Mouse (Mus musculus) cerebellum, adult (tissue): ENCODE results near the gene Hsd11b2.

Experiments used
- ATAC-seq: cut with Nextera tagmentation; 2 replicates; pipeline ENCODE4 v1.9.2; 2017; ENCODE audit warnings: mild to moderate bottlenecking, moderate library complexity, mixed read lengths; ENCODE audit not compliant: insufficient number of reproducible peaks, low FRiP score, low TSS enrichment

Hsd11b2 gene

DNA sequence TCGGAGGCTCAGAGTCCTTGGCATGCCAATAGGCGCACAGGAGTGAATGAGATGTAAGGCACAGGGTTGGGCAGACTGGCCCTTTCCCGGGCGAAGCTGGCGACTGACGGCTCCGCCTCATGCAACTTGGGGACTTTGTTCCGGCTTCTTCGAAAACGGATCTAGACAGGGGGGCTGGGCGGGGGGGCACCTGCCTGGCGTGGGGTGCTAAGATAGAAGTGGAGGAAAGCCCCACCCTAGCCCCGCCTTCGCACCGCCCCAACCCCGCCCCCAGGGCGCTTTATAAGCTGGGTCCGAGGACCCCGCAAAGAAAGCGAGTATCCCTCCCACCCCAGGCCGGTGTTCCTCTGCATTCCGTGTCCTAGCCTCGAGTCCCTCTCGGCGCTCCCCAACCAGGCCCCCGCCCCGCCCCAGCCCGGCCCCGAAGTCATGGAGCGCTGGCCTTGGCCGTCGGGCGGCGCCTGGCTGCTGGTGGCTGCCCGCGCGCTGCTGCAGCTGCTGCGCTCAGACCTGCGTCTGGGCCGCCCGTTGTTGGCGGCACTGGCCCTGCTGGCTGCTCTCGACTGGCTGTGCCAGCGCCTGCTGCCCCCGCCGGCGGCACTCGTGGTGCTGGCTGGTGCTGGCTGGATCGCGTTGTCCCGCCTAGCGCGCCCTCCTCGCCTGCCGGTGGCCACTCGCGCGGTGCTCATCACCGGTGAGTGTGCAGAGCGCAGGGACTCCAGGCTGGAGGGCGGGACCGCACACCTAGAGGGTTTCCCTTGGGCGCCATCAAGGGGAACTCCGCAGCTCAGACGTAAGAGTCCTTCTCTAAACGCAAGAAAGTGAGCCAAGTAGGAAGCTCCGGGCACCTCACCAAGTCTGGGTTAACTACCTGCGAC is at the start of gene Hsd11b2:
TSS of gene Hsd11b2 (plus strand) at position 320 of the 878 bp plus-strand sequence.
- ATAC-seq = no peak

DNA sequence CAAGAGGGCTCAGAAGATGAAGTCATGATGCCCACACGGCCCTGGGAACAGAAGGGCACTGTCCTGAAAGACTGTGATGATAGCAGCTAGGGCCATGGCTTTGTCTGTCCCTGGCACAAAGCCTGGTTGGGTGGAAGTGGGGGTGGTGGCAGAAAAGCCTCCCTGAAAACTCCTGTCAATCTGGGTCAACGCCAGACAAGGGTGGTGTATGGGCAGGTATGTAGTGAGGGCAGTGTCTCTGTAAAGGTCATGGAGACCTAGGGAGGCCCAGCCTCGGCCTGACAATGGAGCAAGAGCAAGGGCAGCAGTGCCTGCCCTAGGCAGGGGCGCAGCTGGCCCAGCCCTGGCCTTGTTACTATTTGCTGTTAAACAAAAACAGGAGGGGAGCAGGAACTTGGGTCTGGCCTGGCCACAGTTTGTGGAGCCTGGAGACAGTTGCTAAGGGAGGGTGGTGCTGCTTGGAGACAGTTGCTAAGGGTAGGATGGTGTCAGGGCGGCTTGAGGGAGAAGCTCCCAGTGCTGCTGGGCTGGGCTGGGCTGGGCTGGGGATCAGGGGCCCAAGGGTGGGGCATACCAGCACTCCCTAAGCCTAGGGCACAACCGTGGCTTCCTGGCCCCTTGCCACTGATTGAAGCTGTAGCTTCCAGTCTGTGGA is 49.4 kb upstream of the Hsd11b2 start:
- ATAC-seq = no peak

DNA sequence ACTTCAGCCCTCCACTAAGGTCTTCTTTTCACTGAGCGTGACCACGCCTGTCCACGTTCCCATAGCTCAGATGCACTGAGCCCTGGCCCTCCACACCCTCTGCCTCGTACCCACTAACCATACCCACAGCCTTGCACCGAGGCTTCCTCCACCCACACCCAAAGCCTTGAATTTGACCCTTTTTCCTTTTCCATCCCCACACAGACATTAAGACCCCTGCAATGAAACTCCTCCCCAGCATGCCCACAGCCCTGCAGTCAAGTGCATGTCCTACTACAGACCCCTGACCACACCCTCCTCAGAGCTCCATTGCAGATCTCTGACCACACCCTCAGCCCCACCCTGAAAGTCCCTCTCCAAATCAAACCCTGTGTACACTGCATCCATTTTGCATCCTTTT is 48.7 kb upstream of the Hsd11b2 start:
- ATAC-seq = no peak

DNA sequence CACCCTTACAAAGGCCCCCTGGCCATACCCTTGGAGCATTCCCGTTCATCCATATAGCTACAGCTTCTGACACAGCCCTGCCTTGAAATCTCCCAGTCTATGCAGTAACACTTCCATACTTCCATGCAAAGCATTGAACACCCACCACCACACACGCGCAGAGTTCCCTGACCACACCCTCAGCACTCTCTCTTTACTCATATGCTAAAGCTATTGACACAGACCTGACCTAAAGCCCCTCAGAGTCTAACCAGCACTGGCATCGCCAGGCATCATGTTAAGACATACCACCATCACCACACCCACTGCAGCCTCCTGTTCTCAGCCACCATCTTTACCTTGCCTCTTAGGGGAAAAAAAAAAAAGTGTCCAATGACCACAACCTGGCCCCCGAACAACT is 48.3 kb upstream of the Hsd11b2 start:
- no peak for ATAC-seq

DNA sequence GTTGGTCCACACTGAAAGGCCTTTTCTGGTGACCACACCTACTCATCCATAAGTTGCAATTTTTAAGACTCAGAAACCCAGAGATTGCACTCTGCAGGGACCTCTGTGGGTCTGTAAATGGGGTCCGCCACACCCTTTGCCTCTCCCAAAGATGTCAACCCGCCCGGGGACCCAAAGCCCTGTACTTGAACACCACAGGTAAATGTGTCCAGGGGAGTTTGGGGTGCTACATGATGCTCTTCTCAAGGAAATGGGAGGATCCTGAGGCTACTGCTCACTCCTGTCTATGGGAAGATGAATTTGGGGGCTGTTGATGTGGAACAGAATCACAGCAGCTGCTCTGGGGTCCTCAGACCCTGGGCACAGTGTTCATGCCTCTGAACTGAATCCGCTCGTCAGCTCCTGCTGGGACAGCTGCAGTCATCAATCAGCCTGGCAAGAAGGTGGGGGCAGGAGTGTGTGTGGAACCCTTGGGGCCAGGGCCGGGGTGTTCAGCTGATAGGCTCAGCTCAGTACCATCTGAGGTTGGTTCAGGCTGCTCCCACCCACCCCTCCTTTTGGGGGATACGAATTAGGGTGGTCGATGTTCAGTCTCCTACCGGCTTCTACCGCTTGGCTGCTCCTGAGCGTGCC is 47.8 kb upstream of the Hsd11b2 start:
- no peak; the same call in 1 of the 2 replicates for ATAC-seq

DNA sequence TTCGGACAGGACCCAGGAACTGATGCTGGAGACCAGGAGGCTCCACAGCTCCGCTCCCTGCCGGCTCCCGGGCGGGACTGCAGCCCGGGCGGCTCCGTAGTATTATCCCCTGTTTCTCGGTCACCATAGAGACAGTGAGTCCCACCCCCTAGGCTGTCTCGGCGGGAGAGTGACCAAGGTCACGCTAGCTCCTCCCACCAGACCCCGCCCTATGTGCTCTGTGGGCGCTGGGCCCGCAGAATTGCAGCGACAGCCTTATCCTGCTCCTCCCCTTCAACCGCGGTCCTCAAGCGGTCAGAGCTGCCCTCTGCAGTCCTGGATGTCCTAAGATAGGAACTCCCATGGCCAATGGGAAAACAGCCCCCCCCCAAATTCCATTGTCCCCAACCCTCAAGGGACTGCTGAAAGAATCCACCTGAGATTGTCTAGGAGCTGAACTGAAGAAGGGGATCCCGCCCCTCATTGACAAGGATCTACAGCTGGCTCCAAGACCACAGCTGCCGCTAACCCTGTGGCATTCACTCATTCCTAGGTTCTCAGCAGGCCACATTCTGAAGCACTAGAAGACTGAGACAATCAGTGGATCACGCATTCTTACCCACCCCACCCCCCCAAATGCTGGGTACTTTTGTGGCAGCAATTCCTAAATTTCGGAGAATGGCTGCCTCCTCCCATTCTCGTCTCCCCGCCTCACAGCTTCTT is 47.1 kb upstream of the Hsd11b2 start, which contains the start of gene Tppp3:
TSS of gene Tppp3 (minus strand) at position 213 of the 702 bp plus-strand sequence.
- peak; percentile 53 for ATAC-seq

DNA sequence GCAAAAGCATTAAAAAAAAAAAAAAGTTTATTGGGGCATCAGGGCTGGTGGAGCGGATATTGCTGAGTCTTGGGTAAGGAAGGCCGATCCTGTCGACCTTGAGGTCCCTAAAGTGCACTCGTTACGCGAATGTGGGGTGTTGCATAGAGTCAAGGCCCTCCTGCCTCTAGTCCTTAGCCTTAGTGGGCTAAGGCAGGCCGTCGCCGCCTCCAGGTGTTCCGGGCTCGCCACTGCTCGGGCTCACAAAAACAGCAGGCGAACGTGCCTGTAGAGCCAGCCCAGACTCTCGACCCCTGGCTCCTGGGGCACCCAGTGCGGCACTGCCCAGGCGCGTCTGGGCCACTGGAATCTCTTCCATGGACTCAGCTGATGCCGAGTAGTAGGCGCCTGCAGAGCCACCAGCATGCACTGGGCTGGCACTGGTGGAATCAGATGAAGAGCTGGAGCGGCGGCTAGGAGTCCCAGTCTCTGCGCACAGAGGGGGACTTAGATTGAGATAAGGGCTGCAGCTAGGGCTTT is 46.1 kb upstream of the Hsd11b2 start:
- ATAC-seq = no peak

DNA sequence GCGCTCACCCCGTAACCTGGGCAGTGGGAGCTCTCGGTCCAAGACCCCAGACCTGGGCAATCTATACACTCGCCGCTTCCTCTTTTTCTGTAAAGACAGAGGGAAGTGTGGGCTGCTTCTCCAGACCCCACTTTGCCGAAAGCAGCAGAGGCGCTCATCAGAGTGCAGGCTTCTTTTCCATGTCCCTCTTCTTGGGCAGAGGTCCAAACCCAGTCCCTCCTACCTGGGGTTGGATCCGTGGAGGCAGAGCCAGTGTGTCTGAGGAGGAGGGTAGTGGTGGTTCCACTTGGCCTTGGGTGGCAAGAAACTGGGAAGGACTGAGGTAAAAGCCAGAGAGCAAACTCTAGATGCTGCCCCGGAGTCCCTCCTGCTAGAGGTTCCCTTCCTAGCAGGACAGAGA is 45.6 kb upstream of the Hsd11b2 start:
- ATAC-seq = no peak

DNA sequence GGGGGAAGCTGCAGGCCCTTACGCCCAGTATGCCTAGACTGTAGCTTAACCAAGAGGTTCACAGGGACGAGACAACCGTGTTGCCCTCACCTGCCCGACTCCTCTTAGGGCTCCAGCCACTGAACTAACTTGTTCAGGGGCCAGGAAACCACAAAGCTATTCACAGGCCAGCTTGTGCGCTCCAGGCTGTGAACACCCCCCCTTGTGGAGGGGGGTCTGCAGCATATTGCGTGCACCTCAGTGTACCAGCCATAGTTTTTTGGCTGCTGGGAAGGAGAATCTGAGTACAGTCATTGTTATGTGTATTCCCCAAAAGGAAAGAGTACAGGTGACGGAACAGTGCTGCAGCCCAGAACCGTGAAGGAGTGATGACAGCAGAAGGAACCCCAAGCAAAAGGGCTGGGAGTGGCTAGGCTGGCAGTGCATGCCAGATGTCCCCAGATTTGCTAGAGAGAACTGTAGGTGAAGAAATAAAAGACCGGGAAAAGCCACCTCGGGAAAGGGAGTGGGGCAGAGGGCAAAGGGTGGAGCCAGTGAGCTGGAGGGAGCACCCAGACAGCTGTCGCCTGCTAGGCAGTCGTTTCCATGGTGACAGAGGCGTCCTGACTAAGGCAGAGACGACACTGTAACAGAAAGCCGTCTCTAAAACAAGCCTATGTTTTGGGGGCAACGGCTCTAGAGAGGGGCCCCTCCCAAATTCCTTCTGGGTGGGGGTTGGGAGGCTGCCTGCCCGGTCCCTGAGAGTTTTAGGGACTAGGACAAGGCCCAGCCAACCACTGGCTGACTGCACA is 44.5 kb upstream of the Hsd11b2 start:
- no peak for ATAC-seq

DNA sequence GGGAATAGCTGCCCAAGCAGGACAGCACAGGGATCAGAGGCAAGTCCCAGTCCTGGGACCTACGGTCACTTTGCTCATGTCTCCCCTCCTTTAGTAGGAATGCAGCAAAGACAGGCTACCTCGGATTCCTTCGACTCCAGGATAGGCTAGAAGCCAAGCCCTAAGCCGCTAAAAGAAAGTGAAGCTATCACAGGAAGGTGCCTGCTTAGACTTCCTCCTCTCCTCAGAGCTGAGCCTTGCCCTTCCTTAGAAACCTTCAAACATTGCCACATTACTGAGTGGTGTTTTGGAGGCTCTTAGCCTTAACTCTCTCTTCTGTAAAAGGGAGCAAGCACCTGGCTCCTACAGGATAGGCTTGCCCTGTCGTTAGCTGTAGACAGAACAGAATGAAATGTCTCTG is 43.9 kb upstream of the Hsd11b2 start:
- ATAC-seq = no peak

DNA sequence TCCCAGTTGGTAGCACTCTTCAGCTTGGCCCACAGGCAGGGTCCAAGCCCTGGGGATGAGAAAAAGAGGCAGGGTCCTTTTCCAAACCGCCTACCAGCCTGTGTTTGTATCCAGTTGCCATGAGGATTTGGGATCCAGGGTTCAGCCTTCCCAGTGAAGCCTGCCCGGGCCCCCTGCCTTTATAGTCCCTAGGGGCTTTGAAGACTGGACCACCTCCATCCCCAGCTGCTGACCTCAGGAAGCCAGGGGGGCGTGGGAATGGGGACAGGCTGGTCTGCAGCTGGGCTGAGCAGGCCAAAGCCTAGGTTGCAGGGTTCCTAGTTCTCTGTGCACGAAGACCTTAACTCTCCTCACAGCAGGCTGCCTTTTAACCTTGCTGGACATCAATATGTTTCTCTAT is 43.3 kb upstream of the Hsd11b2 start:
- ATAC-seq = no peak

DNA sequence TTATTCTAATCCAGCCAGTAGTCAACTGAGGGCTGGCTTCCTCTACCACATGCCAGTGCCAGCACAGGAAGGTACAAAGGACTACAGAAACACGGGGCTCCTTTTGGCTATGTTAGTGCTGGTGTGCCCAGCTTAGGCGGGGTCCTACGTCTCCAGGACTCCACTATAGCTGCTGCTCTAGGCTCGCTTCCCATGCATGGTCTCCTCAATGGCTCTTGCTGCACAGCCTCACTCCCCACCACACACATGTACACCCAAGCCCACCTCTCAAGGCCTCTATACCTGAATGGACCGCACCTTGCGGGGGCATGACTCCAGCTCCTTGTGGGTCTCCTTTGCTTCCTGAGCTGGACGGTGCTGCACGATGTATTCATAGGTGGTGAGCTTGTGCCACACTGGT is 42.8 kb upstream of the Hsd11b2 start:
- ATAC-seq = no peak

DNA sequence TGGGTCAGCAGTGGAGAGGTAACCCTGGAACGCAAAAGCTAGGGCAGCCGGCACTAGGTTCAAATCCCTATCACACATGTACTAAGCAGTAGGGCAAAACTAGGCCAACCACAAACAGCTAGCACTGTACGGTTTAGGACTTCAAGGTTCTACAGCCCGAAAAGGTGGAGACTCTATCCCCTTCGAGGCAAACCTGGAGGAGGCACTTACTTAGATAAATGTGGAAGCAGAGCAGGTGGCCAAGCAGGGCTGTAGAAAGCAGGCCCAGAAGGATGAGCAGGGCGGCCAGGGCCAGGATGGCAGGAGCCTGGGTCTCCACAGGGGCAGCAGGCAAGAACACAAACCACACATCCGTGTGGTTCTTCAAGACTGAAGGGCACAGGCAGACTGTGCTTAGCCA is 42.4 kb upstream of the Hsd11b2 start:
- no peak for ATAC-seq

DNA sequence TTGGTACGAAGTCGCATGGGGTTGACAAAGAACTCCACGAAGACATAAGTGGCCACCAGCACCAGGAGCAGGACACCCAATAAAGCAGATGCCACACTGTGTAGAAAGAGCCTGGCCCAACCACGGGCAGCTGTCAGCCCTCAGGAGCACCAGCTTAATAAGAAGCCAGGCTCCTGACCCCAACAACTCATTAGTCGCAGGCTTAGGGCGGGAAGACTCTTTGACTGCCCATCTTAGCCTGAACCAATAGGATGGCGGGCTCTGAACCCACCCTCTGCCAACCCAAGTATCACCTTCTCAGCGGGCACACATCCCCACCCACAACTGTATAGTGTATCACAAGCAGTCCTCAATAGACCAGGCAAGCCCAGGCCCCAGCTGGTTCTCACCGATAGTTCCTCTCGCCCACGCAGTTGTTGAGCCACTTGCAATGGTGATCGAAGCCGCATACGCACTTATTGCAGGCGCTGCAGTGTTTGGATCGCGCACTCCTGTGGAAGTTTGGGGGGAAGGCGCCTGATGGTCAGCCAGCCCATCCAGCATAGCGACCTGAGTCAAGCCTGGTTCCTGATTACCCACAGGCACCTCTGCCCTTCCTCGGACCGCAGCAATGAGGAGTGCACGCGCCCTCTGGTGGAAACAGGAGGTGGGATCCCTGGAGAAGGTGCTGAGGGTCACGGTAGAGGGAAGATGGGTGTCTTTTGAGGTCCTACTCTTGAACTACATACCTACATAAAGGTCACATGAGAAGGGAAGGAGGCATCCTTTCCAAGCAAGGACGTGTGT is 41.7 kb upstream of the Hsd11b2 start:
- ATAC-seq = peak; percentile 49; the same call in 1 of the 2 replicates

DNA sequence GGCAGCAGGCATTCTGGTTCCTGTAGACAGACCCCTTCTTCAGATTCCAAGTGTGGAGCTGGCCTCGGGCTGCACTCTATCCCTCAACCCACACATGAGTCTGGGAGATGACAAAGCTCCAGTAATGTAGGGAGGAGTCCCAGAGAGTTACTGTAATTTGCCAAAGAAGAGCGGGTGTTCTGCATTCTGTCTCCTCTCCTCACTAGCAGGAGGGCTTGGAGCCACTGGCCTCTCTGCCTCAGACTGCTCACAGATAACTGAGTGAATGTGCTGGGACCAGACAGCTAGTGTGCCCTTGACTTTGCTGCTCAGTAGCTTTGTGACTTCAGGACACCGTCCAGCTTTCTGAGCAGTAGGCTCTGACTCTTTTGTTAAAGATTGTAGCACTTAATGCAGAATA is 40.8 kb upstream of the Hsd11b2 start:
- ATAC-seq = no peak

DNA sequence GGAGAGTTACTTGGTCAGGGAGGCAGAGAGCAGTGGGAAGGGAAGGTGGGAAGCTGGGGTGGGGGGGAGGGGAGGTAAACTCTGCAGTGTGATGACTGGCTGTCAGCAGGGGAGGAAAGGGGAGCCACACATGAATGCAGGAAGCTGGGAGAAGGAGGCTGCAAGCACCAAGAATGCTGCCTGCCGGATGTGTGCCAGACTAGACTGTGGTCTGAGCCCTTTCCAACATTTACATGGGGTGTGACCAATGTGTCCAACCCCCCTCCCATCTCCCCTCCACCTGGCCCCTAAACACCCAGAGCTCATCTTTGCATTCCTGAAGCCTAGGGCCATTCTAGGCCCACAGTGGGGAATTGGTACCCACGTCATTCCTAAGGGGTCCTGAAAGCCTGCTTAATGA is 37.5 kb upstream of the Hsd11b2 start:
- ATAC-seq = no peak

DNA sequence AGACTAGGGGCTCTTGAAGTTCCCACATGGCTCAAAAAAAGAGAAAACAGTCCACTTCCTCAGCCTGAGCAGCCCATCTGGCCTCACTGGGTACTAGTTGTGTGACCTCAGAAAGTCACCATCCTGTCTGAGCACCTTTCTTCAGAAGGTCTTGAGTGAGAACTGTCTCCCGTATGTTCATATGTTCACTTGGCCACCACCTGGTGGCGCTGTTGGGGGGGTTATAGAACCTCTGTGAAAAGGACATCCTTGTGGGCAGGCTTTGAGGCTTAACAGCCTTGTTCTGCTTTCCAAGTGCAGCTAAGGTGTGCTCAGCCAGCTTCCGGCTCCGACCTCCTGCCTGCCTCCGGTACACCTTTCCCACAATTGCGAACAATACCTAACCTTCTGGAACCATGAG is 37.1 kb upstream of the Hsd11b2 start:
- no peak for ATAC-seq

DNA sequence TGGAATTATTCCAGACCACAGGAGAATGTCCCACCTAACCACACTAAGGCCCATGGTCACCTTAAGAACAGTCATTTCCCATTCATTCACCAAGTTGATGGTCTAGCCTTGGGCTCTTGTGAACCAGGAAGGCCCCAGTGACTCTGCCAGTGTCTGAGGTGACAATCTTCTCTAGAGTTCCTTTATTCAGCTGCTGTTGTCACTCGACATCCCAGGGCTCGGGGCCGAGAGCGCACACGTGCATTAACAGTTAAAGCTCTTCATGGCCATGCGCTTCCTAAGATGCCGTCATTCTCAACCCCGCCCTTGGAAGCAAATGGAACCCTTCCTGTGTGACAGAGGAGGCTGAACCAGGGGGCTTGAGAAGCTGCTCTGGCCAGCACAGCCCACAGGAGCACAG is 36.4 kb upstream of the Hsd11b2 start:
- no peak for ATAC-seq
